ENCODE assay signal across 11 mouse cellular contexts in genomic region chr19:40376566-40377281, GRCm38 (mm10).
DNase-seq lines count a peak whose midpoint lies in the region; TF ChIP-seq lines count a peak whose summit lies in the region.
"Had no signal": no experiment of that assay in that cellular context is flagged by ENCODE, and none has a peak within 500 bp of the region (broad histone marks: within the 10 kb centered on the region; RNA-seq: fewer than 3 reads in every experiment).

No protein-coding gene starts in this region.

- H3K27me3 ChIP-seq in heart, adult 2 months (ENCODE audit: control insufficient read depth, insufficient read depth, low read length) = no peaks in the 10 kb centered on the region
- H3K27me3 ChIP-seq: neural tube, embryonic 12.5 days had no signal

- TF ChIP-seq EP300 in heart, adult 2 months (IDR thresholded peaks at IDR 0.05; ENCODE audit: insufficient read depth, low read depth, low read length) = peak; percentile 98

- H3K27ac ChIP-seq in gastrocnemius, adult 2 months = peak overlapping the region; percentile 91
- peak overlapping the region; percentile 89 for H3K27ac ChIP-seq in heart, adult 2 months
- H3K27ac ChIP-seq: neural tube, embryonic 12.5 days had no signal

- DNase-seq in gastrocnemius, adult 2 months = peak; percentile 76
- DNase-seq in gastrocnemius, postnatal 10 days = no peak
- DNase-seq in brain, adult 2 months (ENCODE audit: low read depth, low spot score) = peak; percentile 57
- peak; percentile 59 to 80 for DNase-seq in heart, adult 2 months
- peak; percentile 82 to 89 for DNase-seq in heart, postnatal 10 days
- DNase-seq in adrenal gland, postnatal 10 days = no peak
- no peak for DNase-seq in T-cell, adult 2 months (ENCODE audit: low spot score)
- DNase-seq: cerebellum, adult 8-10 months; midbrain, embryonic 14.5 days; thymus, adult 2 months had no signal

- TF ChIP-seq POLR2A in heart, adult 2 months (IDR thresholded peaks at IDR 0.05; ENCODE audit: insufficient read depth, low read depth, low read length) = peak; percentile 74

- peaks cover 46% of the 10 kb centered on the region for H3K36me3 ChIP-seq in heart, adult 2 months (ENCODE audit: control insufficient read depth, insufficient read depth, low read length)

- peak overlapping the region; percentile 66 for H3K4me3 ChIP-seq in gastrocnemius, adult 2 months
- H3K4me3 ChIP-seq in heart, adult 2 months = peak overlapping the region; percentile 44
- H3K4me3 ChIP-seq: neural tube, embryonic 12.5 days had no signal

- WGBS in heart, adult 2 months = 50% methylated on average over 21 of the region's 21 CpGs

- no peak for TF ChIP-seq CTCF in gastrocnemius, adult 2 months (IDR thresholded peaks at IDR 0.05)
- TF ChIP-seq CTCF in heart, adult 2 months (IDR thresholded peaks at IDR 0.05) = no peak

- intact Hi-C loops in gastrocnemius, adult 2 months (cut with DNase I) = loop anchor here (2.0 kb wide), 1 partner anchor 56 kb away; no protein-coding TSS in a partner anchor
- intact Hi-C loops in heart, adult 2 months (cut with DNase I) = no loop called here
- intact Hi-C loops in heart, postnatal 10 days (cut with DNase I) = loop anchor here (1.0 kb wide), 1 partner anchor 8 kb away; no protein-coding TSS in a partner anchor

- H3K4me1 ChIP-seq in heart, adult 2 months (ENCODE audit: control insufficient read depth, insufficient read depth, low read length) = peaks cover 7% of the 10 kb centered on the region

- H3K9ac ChIP-seq in heart, adult 2 months (ENCODE audit: low read depth, low read length) = peak overlapping the region; percentile 78
- H3K9ac ChIP-seq: neural tube, embryonic 12.5 days had no signal

- no peaks in the 10 kb centered on the region for H3K79me2 ChIP-seq in heart, adult 2 months (replicated peaks; ENCODE audit: control insufficient read depth, insufficient read depth, low read length)

Comparison
In these comparisons a context has a peak if more than half of its experiments do, and no peak if none do; other contexts are left out.
1. DNase-seq: peak in gastrocnemius, adult 2 months (single experiment), brain, adult 2 months (single experiment), heart, adult 2 months (2 of 2) and heart, postnatal 10 days (2 of 2); none in gastrocnemius, postnatal 10 days (single experiment), adrenal gland, postnatal 10 days (single experiment) and T-cell, adult 2 months (single experiment).